Mouse (Mus musculus) embryonic stem cell, embryonic (primary cell): Measurements from ENCODE around the gene Cradd.

Source experiments
- CTCF ChIA-PET, 4 experiments: fragments of 300-600 bp in 2 of 4; fragments of 350-600 bp in 2 of 4; sonication (Branson Sonifier 250); formaldehyde crosslinking; loops; one replicate each; lab custom pipeline; 2022; ENCODE audit warnings: inconsistent platforms in 2 of 4; lab: Charles Lee
- POLR2A ChIA-PET, 4 experiments: fragments of 300-600 bp in 2 of 4; fragments of 350-600 bp in 2 of 4; sonication (Branson Sonifier 250); formaldehyde crosslinking; loops; one replicate each; lab custom pipeline; 2022; ENCODE audit warnings: antibody characterized with exemption in 4 of 4, inconsistent platforms in 1 of 4; lab: Charles Lee

Cradd gene

GRCm38 (mm10) chr10:95316675-95317074, 7.3 kb downstream of the Cradd start:
- CTCF ChIA-PET, result interaction anchor here in 1 of 4 experiments (0.5 kb wide), 1 partner anchor 152 kb away, joined by 4 read pairs; no protein-coding TSS in a partner anchor

GRCm38 (mm10) chr10:95315801-95316474, 8.0 kb downstream of the Cradd start:
- ChIA-PET CTCF (interaction anchor here in 1 of 4 experiments (0.5 kb wide), 1 partner anchor 153 kb away, joined by 4 read pairs; no protein-coding TSS in a partner anchor), POLR2A (interaction anchor here in 3 of 4 experiments (0.7 to 7.0 kb wide), 22 partner anchors 8 to 225 kb away, joined by 3 to 70 read pairs (median 4); partner anchors contain the start of gene Socs2 (in 2 of the 3))

More at GRCm38 (mm10) chr10:95316675-95317074, 7.3 kb downstream of the Cradd start:
- POLR2A ChIA-PET, result interaction anchor here in 2 of 4 experiments (0.6 to 2.8 kb wide), 23 partner anchors 9 to 226 kb away, joined by 3 to 18 read pairs (median 4); partner anchors contain the start of gene Socs2 (in 1 of the 2)

- POLR2A ChIA-PET, result interaction anchor here in 3 of 4 experiments (0.6 to 8.1 kb wide), 18 partner anchors 9 to 778 kb away, joined by 3 to 223 read pairs (median 8); partner anchors contain the start of genes Cradd (in 2 of the 3), Socs2 (in 1 of the 3) and Ube2n (in 1 of the 3)
- CTCF ChIA-PET, result interaction anchor here in 1 of 4 experiments (0.7 kb wide), 1 partner anchor 140 kb away, joined by 10 read pairs; no protein-coding TSS in a partner anchor
Observed at GRCm38 (mm10) chr10:95315321-95315720, 8.6 kb downstream of the Cradd start.

GRCm38 (mm10) chr10:95314019-95314418, 9.9 kb downstream of the Cradd start:
- ChIA-PET CTCF (interaction anchor here in 3 of 4 experiments (0.6 to 1.0 kb wide), 5 partner anchors 97 to 905 kb away, joined by 3 to 8 read pairs (median 3); no protein-coding TSS in a partner anchor), POLR2A (interaction anchor here in 3 of 4 experiments (0.5 to 8.1 kb wide), 45 partner anchors 8 to 1408 kb away, joined by 3 to 223 read pairs (median 5); partner anchors contain the start of genes Cradd (in 2 of the 3), Socs2 (in 2 of the 3), Nudt4 (in 1 of the 3) and Ube2n (in 1 of the 3))

GRCm38 (mm10) chr10:95313524-95313923, 10.4 kb downstream of the Cradd start:
- POLR2A ChIA-PET, result interaction anchor here (0.6 to 8.1 kb wide), 80 partner anchors 8 to 1408 kb away, joined by 3 to 223 read pairs (median 5); partner anchors contain the start of genes Socs2 (in 3 of the 4), Cradd (in 2 of the 4) and Ube2n (in 2 of the 4)
- CTCF ChIA-PET, result interaction anchor here in 2 of 4 experiments (0.6 to 1.0 kb wide), 4 partner anchors 96 to 581 kb away, joined by 3 to 8 read pairs (median 3); no protein-coding TSS in a partner anchor

GRCm38 (mm10) chr10:95310688-95311441, 13.1 kb downstream of the Cradd start:
- CTCF ChIA-PET, result interaction anchor here in 1 of 4 experiments (0.6 kb wide), 1 partner anchor 21 kb away, joined by 4 read pairs; no protein-coding TSS in a partner anchor
- POLR2A ChIA-PET, result interaction anchor here (0.6 to 8.1 kb wide), 43 partner anchors 8 to 318 kb away, joined by 3 to 223 read pairs (median 6); partner anchors contain the start of genes Cradd (in 2 of the 4), Socs2 (in 2 of the 4) and Ube2n (in 1 of the 4)

GRCm38 (mm10) chr10:95309412-95310322, 14.3 kb downstream of the Cradd start:
- ChIA-PET CTCF (interaction anchor here in 1 of 4 experiments (0.8 to 1.0 kb wide), 2 partner anchors 30 to 318 kb away, joined by 3 to 4 read pairs; no protein-coding TSS in a partner anchor), POLR2A (interaction anchor here (0.6 to 8.1 kb wide), 52 partner anchors 7 to 1411 kb away, joined by 3 to 223 read pairs (median 5); partner anchors contain the start of genes Cradd (in 2 of the 4) and Socs2 (in 2 of the 4))

GRCm38 (mm10) chr10:95308991-95309390, 14.9 kb downstream of the Cradd start:
- POLR2A ChIA-PET, result interaction anchor here (0.6 to 8.1 kb wide), 41 partner anchors 9 to 1412 kb away, joined by 3 to 223 read pairs (median 5); partner anchors contain the start of genes Cradd (in 2 of the 4) and Socs2 (in 1 of the 4)
- CTCF ChIA-PET, result interaction anchor here in 2 of 4 experiments (0.6 to 1.4 kb wide), 3 partner anchors 8 to 40 kb away, joined by 4 read pairs; no protein-coding TSS in a partner anchor

GRCm38 (mm10) chr10:95307916-95308315, 16.0 kb downstream of the Cradd start:
- CTCF ChIA-PET, result interaction anchor here in 3 of 4 experiments (0.5 to 1.4 kb wide), 6 partner anchors 10 to 220 kb away, joined by 3 to 4 read pairs (median 4); partner anchors contain the start of gene Socs2 (in 1 of the 3)
- POLR2A ChIA-PET, result interaction anchor here in 3 of 4 experiments (0.6 to 8.1 kb wide), 20 partner anchors 10 to 206 kb away, joined by 3 to 223 read pairs (median 4); partner anchors contain the start of genes Cradd (in 1 of the 3) and Ube2n (in 1 of the 3)

- POLR2A ChIA-PET, result interaction anchor here in 2 of 4 experiments (1.1 to 4.3 kb wide), 6 partner anchors 10 to 105 kb away, joined by 3 to 18 read pairs (median 8); no protein-coding TSS in a partner anchor
- CTCF ChIA-PET, result interaction anchor here in 1 of 4 experiments (1.3 kb wide), 1 partner anchor 110 kb away, joined by 3 read pairs; the partner anchor contains the start of gene Socs2
Observed at GRCm38 (mm10) chr10:95306824-95307552, 16.9 kb downstream of the Cradd start.

- ChIA-PET POLR2A (interaction anchor here in 2 of 4 experiments (0.7 to 2.4 kb wide), 5 partner anchors 8 to 54 kb away, joined by 3 to 17 read pairs (median 4); no protein-coding TSS in a partner anchor), CTCF (interaction anchor here in 1 of 4 experiments (0.5 kb wide), 2 partner anchors 15 to 144 kb away, joined by 4 read pairs; no protein-coding TSS in a partner anchor)
Observed at GRCm38 (mm10) chr10:95304240-95304639, 19.7 kb downstream of the Cradd start.

- ChIA-PET CTCF (no interaction called here), POLR2A (interaction anchor here in 2 of 4 experiments (0.6 to 2.5 kb wide), 11 partner anchors 7 to 828 kb away, joined by 3 to 17 read pairs (median 3); no protein-coding TSS in a partner anchor)
Observed at GRCm38 (mm10) chr10:95302211-95303163, 21.4 kb downstream of the Cradd start.

- ChIA-PET CTCF (interaction anchor here in 1 of 4 experiments (0.5 kb wide), 1 partner anchor 241 kb away, joined by 3 read pairs; no protein-coding TSS in a partner anchor), POLR2A (interaction anchor here in 2 of 4 experiments (1.0 to 2.5 kb wide), 2 partner anchors 14 to 38 kb away, joined by 4 to 5 read pairs; no protein-coding TSS in a partner anchor)
Observed at GRCm38 (mm10) chr10:95300178-95300793, 23.6 kb downstream of the Cradd start.

GRCm38 (mm10) chr10:95299808-95300133, 24.2 kb downstream of the Cradd start:
- ChIA-PET CTCF (no interaction called here), POLR2A (interaction anchor here in 1 of 4 experiments (1.0 kb wide), 1 partner anchor 14 kb away, joined by 4 read pairs; no protein-coding TSS in a partner anchor)
